Mouse (Mus musculus): ENCODE results near the gene Aanat. TPM values are rescaled to one million over a fixed set of nuclear protein-coding genes. Genes with fewer than 3 reads are reported as not detected.

Gene Aanat
- total RNA-seq, 2 experiments from 2014 or later: 1.0 to 1.6 TPM

- intact Hi-C loops (cut with DNase I): no loop called here
- no peak for DNase-seq (ENCODE audit: extremely low spot score in 1 of 2, low spot score in 2 of 2)
Measured at GRCm38 (mm10) chr11:116571767-116572679, 14.2 kb upstream of the Aanat start.

DNA sequence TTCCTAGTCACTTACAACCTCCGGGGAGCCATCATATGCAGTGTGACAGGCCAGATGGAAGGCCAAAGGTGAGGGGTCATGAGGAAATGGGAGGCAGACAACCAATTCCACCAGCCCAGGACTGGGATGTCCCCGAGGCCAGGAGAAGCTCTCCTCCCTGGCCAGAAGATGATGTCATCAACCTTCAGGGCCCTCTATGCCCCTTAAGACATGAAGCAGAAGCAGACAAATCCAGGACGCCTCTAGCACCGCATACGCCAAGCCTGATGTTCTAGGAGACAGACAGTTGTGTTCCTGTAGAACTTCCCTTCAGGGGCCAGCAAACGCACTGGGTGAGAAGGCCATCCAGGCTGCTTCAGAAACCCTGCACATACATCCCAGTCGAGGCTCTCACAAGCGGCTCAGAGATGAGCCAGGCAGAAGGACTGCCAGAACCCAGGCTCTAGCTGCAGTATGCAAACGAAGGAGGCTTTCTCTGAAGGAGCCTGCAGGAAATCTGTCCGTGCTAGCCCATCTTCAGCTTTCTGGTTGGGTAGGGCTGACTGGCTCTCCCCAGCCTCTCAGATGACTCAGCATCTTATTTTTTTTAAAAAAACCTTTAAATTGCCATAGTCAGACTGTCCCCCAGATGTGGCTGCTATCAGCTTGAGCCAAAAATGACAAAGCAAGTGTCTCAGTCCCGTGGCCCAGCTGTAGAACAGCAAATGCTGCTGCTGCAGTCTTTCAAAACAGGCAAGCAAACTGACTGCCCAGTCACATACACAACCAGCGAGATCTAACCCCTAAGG is 13.3 kb upstream of the Aanat start:
- intact Hi-C loops (cut with DNase I): no loop called here
- no peak for DNase-seq (ENCODE audit: extremely low spot score in 1 of 2, low spot score in 2 of 2)

GRCm38 (mm10) chr11:116574486-116574885 is 11.7 kb upstream of the Aanat start:
- intact Hi-C loops (cut with DNase I): no loop called here

GRCm38 (mm10) chr11:116574982-116575381 is 11.2 kb upstream of the Aanat start:
- intact Hi-C loops (cut with DNase I): no loop called here
- no peak for DNase-seq (ENCODE audit: extremely low spot score in 1 of 2, low spot score in 2 of 2)

More at GRCm38 (mm10) chr11:116574486-116574885, 11.7 kb upstream of the Aanat start:
- no peak for DNase-seq (ENCODE audit: extremely low spot score in 1 of 2, low spot score in 2 of 2)

DNA sequence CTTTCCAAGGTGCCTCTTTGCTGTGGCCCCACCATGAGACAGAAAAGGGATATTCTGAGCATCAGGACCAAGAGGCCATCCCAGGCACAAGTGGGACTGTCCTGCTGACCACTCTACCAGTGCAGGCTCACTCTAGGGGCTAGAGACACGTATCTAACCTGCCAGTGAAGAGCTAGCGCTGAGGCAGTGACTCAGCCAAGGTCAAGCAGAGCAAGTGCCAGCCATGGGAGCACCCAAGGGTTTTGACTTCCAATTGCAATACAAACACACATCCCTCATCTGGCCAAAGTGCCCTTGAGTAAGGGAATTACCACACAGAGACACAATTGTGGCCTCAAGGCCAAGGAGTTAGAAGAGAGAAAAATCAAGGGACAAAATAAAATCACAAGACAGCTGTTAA is 10.8 kb upstream of the Aanat start:
- intact Hi-C loops (cut with DNase I): no loop called here
- no peak for DNase-seq (ENCODE audit: extremely low spot score in 1 of 2, low spot score in 2 of 2)

- intact Hi-C loops (cut with DNase I): no loop called here
Measured at GRCm38 (mm10) chr11:116579280-116579679, 7.0 kb upstream of the Aanat start.

DNA sequence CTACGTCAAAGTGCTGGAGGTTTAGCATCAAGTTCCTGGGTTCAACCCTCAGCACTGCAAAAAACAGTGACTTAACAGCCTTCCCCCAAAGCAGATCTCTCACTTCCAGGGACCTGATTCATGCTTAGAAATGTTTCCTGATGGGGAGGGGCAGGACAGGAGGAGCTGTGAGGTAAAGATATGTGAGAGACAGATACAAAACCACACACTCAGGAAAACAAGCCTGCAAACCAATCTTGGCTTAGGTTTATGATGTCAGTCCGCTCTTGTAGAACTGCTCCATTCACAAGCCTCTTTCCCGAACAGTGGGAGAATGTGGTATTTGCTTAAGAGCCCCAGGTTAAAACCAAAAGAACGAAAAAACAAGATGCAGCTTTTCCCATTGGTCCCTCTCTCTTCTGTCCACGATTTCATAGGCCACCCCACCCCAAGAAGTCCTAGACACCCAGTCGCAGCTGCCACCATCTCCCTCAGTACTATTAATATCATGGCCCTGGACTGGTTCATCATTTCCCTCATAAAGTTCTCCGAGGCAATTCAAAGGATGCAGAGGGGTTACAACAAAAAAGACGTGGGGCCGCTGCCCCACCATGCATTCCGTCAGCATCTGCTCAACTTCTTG is 6.1 kb upstream of the Aanat start:
- DNase-seq (ENCODE audit: extremely low spot score in 1 of 2, low spot score in 2 of 2): no peak
- intact Hi-C loops (cut with DNase I): no loop called here

More at GRCm38 (mm10) chr11:116579280-116579679, 7.0 kb upstream of the Aanat start:
- no peak for DNase-seq (ENCODE audit: extremely low spot score in 1 of 2, low spot score in 2 of 2)

- DNase-seq (ENCODE audit: extremely low spot score in 1 of 2, low spot score in 2 of 2): peak in 1 of 2 experiments; percentile 75
- intact Hi-C loops (cut with DNase I): no loop called here
Measured at GRCm38 (mm10) chr11:116580711-116581375, 5.4 kb upstream of the Aanat start.

DNA sequence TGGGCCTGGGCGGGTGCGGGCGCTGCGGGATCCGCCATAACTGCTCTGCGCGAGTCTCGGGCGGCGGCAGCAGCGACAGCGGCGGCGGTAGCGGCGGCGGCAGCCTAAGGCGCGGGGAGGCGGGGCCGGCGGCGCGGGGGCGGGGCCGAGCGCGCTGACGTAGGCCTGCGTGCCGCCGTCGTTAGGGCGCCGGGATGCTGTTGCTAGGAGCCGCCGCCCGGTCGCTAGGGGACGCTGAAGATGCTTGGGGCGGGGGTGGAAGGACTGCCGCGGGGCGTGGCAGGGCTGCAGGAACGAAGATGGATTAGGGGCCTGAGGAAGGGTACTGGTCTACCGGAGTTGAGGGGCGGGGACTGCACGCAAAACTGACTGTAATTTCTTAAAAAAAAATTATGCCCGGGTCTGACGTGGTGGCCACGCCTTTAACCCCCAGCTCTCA is 4.8 kb upstream of the Aanat start, which contains the start of gene Ube2o:
Gene Ube2o, minus strand, starts transcription at position 72 of the 439 bp plus-strand sequence.
- intact Hi-C loops (cut with DNase I): no loop called here
- peak; percentile 83 to 93 for DNase-seq (ENCODE audit: extremely low spot score in 1 of 2, low spot score in 2 of 2)

- intact Hi-C loops (cut with DNase I): loop anchor here (5.0 kb wide), 1 partner anchor 42 kb away; the partner anchor contains the start of gene Rhbdf2
- DNase-seq (ENCODE audit: extremely low spot score in 1 of 2, low spot score in 2 of 2): no peak
Measured at GRCm38 (mm10) chr11:116585682-116586081, 550 bp upstream of the Aanat start.

DNA sequence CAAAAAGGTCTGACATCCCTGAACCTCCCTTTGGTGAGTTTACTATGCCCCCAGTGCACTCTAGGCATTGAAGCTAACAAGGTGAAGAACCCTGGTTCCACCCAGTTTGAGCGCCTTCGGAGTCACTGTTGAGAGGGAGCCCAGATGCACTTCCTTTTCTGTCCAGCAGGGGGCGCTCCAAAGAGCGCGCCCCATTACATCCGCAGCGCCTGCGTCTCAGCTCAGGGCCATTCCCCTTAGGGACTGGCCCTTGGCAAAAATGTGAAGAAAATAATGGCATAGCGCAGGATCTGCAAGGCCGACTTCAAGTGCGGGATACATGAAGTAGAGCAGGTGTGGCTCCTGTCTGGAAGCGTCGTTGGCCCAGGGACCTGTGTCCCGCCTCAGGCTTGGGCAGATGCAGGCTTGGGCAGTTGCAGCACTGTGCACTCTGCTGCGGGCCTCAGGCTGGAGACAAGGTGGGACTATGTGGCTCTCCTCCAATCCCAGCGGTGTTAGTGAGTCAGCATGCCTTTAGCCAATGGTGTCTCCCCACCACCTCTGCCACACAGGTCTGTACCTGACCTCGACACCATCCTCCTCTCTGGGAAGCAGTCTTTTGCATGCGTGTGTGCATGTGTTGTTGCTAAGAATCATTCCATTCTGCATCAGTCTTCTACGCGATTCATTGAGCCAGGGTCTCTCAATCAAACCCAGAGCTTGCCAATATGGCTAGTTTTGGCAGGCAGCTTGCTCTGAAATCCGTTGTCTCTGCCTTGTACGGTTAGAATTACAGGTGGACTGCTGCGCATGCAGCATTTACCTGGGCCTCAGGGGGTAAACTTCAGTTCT is 784 bp downstream of the Aanat start:
- intact Hi-C loops (cut with DNase I): loop anchor here (5.0 kb wide), 1 partner anchor 40 kb away; the partner anchor contains the start of gene Rhbdf2
- DNase-seq (ENCODE audit: extremely low spot score in 1 of 2, low spot score in 2 of 2): peak; percentile 46 to 66

- no peak for DNase-seq (ENCODE audit: extremely low spot score in 1 of 2, low spot score in 2 of 2)
- intact Hi-C loops (cut with DNase I): loop anchor here (5.0 kb wide), 1 partner anchor 38 kb away; the partner anchor contains the start of gene Rhbdf2
Measured at GRCm38 (mm10) chr11:116589020-116589531, 2.8 kb downstream of the Aanat start.

- intact Hi-C loops (cut with DNase I): loop anchor here (5.0 kb wide), 1 partner anchor 38 kb away; the partner anchor contains the start of gene Rhbdf2
- DNase-seq (ENCODE audit: extremely low spot score in 1 of 2, low spot score in 2 of 2): no peak
Measured at GRCm38 (mm10) chr11:116589574-116589973, 3.3 kb downstream of the Aanat start.

GRCm38 (mm10) chr11:116591621-116592020 is 5.4 kb downstream of the Aanat start:
- DNase-seq (ENCODE audit: extremely low spot score in 1 of 2, low spot score in 2 of 2): no peak
- intact Hi-C loops (cut with DNase I): no loop called here

GRCm38 (mm10) chr11:116592428-116592827 is 6.2 kb downstream of the Aanat start:
- intact Hi-C loops (cut with DNase I): no loop called here
- peak; percentile 92 for DNase-seq (ENCODE audit: extremely low spot score in 1 of 2, low spot score in 2 of 2)

- intact Hi-C loops (cut with DNase I): no loop called here
- DNase-seq (ENCODE audit: extremely low spot score in 1 of 2, low spot score in 2 of 2): no peak
Measured at GRCm38 (mm10) chr11:116593345-116593744, 7.1 kb downstream of the Aanat start.

DNA sequence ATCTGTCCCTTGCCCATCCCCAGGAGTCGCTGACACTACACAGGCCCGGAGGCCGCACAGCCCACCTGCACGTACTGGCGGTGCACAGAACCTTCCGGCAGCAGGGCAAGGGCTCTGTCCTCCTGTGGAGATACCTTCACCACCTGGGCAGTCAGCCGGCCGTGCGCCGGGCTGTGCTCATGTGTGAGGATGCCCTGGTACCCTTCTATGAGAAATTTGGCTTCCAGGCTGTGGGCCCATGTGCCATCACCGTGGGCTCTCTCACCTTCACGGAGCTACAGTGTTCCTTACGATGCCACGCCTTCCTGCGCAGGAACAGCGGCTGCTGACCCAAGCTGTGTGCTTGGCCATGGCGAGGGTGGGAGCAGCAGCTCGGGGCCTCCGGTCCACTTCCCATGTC is 10.5 kb downstream of the Aanat start:
- intact Hi-C loops (cut with DNase I): no loop called here
- no peak for DNase-seq (ENCODE audit: extremely low spot score in 1 of 2, low spot score in 2 of 2)
